Mouse (Mus musculus) G1E (cell line): Measurements from ENCODE around the gene 3830406C13Rik. TPM values are rescaled to one million over a fixed set of nuclear protein-coding genes. Genes with fewer than 3 reads are reported as not detected.
"Not testable (repeated sequence)": the region's sequence is repeated elsewhere in the genome, so short reads cannot be mapped to it uniquely, and the experiment has no call there.

Experiments
- ATAC-seq: 2 replicates; pipeline ENCODE4 v1.8.0; 2016; ENCODE audit warnings: mild to moderate bottlenecking; ENCODE audit not compliant: insufficient number of reproducible peaks, poor library complexity, low FRiP score, severe bottlenecking; ENCODE audit errors: extremely low read depth
- DNase-seq: peaks from one replicate; pipeline ENCODE4 v3.0.0; 2012; ENCODE audit warnings: low spot score
- H3K27me3 ChIP-seq: 2 replicates; pipeline ENCODE4 v1.6.1; 2012; ENCODE audit warnings: mild to moderate bottlenecking, low read length, inconsistent platforms; ENCODE audit not compliant: insufficient read depth
- H3K36me3 ChIP-seq: replicated peaks from 2 replicates; pipeline ENCODE3; 2012; ENCODE audit warnings: mild to moderate bottlenecking, inconsistent platforms
- H3K4me1 ChIP-seq: 2 replicates; pipeline ENCODE4 v1.6.1; 2012; ENCODE audit warnings: low read depth, low read length, inconsistent platforms, mixed read lengths; ENCODE audit not compliant: insufficient read depth
- H3K4me3 ChIP-seq: 2 replicates; pipeline ENCODE4 v1.5.1; 2012; ENCODE audit warnings: low read depth, mild to moderate bottlenecking, inconsistent platforms, low read length, moderate library complexity, mixed read lengths
- H3K9me3 ChIP-seq: replicated peaks from 2 replicates; pipeline ENCODE4 v1.6.1; 2012; ENCODE audit warnings: inconsistent platforms
- CTCF ChIP-seq: IDR thresholded peaks from 2 replicates; pipeline ENCODE4 v1.5.1; 2012; ENCODE audit warnings: low read depth, low read length, inconsistent platforms, mixed read lengths
- GATA1 ChIP-seq: IDR thresholded peaks from 2 replicates; pipeline ENCODE4 v1.6.1; 2012; ENCODE audit warnings: borderline replicate concordance, low read length, inconsistent platforms, mixed read lengths
- GATA2 ChIP-seq: IDR thresholded peaks from 2 replicates; pipeline ENCODE4 v1.6.1; 2012; ENCODE audit warnings: low read depth, low read length, inconsistent platforms, borderline replicate concordance
- POLR2AphosphoS5 ChIP-seq: IDR thresholded peaks from 2 replicates; pipeline ENCODE4 v1.6.1; 2012; ENCODE audit warnings: low read depth, low read length, inconsistent platforms; ENCODE audit not compliant: insufficient replicate concordance
- TAL1 ChIP-seq: conservative IDR thresholded peaks from 2 replicates; pipeline ENCODE4 v1.6.1; 2012; ENCODE audit warnings: low read depth, low read length, inconsistent platforms, mixed read lengths
- polyA plus RNA-seq: library from polyadenylated mRNA; stranded (reverse); fragments of >175 nt; gene quantifications from 2 replicates; pipeline ENCODE4 v1.2.3, GENCODE M21; 2012
- total RNA-seq, 2 experiments: library from RNA; stranded (forward) in 1 of 2; stranded (reverse) in 1 of 2; fragments of 200-1000 nt in 1 of 2; fragments of >200 nt in 1 of 2; fragmentation: Nextera tagmentation in 1 of 2; gene quantifications; 2 replicates each; pipeline ENCODE4 v1.2.3; 2014 to 2017

Gene 3830406C13Rik
- 52.1 and 62.4 TPM in 2 replicates for total RNA-seq (2014; fragmentation: Nextera tagmentation)
- 27.8 and 30.9 TPM in 2 replicates for total RNA-seq (2017)
- polyA plus RNA-seq: 3.1 and 4.0 TPM in 2 replicates

- Histone ChIP-seq H3K36me3 (peaks cover 7% of the 10 kb centered on the region), H3K9me3 (no peaks in the 10 kb centered on the region), H3K4me1 (no peaks in the 10 kb centered on the region), H3K4me3 (peak within 1 kb of the TSS; percentile 72), H3K27me3 (no peaks in the 10 kb centered on the region)
- peak; percentile 95 for ATAC-seq
- no peak for TF ChIP-seq GATA2
- no peak for TF ChIP-seq POLR2AphosphoS5
- peak; percentile 50 for DNase-seq
Measured at GRCm38 (mm10) chr14:12284141-12284912, at the start of gene 3830406C13Rik. Gene 3830406C13Rik (plus strand): TSS chr14:12284173.

- TF ChIP-seq CTCF: no peak
- no peak for TF ChIP-seq TAL1
- no peak for TF ChIP-seq GATA1
- TF ChIP-seq GATA2: no peak
- TF ChIP-seq POLR2AphosphoS5: no peak
- Histone ChIP-seq H3K4me1 (no peaks in the 10 kb centered on the region), H3K4me3 (no peak overlapping the region), H3K36me3 (no peaks in the 10 kb centered on the region), H3K9me3 (no peaks in the 10 kb centered on the region), H3K27me3 (no peaks in the 10 kb centered on the region)
- DNase-seq (no peak), ATAC-seq (no peak)
Measured at GRCm38 (mm10) chr14:12243726-12244125, 40.2 kb upstream of the 3830406C13Rik start.

- ATAC-seq: no peak
- Histone ChIP-seq H3K4me1 (no peaks in the 10 kb centered on the region), H3K9me3 (no peaks in the 10 kb centered on the region), H3K4me3 (no peak overlapping the region), H3K27me3 (no peaks in the 10 kb centered on the region), H3K36me3 (no peaks in the 10 kb centered on the region)
- TF ChIP-seq GATA2: no peak
- TF ChIP-seq TAL1: no peak
- no peak for TF ChIP-seq POLR2AphosphoS5
- no peak for TF ChIP-seq CTCF
- no peak for TF ChIP-seq GATA1
- no peak for DNase-seq
Measured at GRCm38 (mm10) chr14:12276031-12276430, 7.9 kb upstream of the 3830406C13Rik start.

GRCm38 (mm10) chr14:12283641-12284040, 332 bp upstream of the 3830406C13Rik start, which contains the start of gene Gm49355:
Gene Gm49355 (plus strand): TSS chr14:12283976.
- ATAC-seq (no peak), DNase-seq (no peak)
- Histone ChIP-seq H3K36me3 (peaks cover 3% of the 10 kb centered on the region), H3K9me3 (no peaks in the 10 kb centered on the region), H3K4me3 (peak within 1 kb of the TSS; percentile 72), H3K27me3 (no peaks in the 10 kb centered on the region), H3K4me1 (no peaks in the 10 kb centered on the region)
- TF ChIP-seq TAL1 (no peak), GATA1 (no peak), POLR2AphosphoS5 (no peak)

- DNase-seq, ATAC-seq: not testable (repeated sequence)
Measured at GRCm38 (mm10) chr14:12289747-12290146, 5.8 kb downstream of the 3830406C13Rik start.

GRCm38 (mm10) chr14:12296391-12296790, 12.4 kb downstream of the 3830406C13Rik start:
- ATAC-seq (no peak), DNase-seq (no peak)
- no peaks in the 10 kb centered on the region for H3K9me3 ChIP-seq
- H3K36me3 ChIP-seq: peaks cover 58% of the 10 kb centered on the region
- H3K4me3 ChIP-seq: no peak overlapping the region
- H3K27me3 ChIP-seq: no peaks in the 10 kb centered on the region
- TF ChIP-seq CTCF (no peak), GATA1 (no peak), GATA2 (no peak), TAL1 (no peak), POLR2AphosphoS5 (no peak)
- no peaks in the 10 kb centered on the region for H3K4me1 ChIP-seq

More at GRCm38 (mm10) chr14:12289747-12290146, 5.8 kb downstream of the 3830406C13Rik start:
- H3K9me3 ChIP-seq, H3K27me3 ChIP-seq, H3K4me3 ChIP-seq, H3K4me1 ChIP-seq: not testable (repeated sequence)
- peaks cover 30% of the 10 kb centered on the region for H3K36me3 ChIP-seq

- peaks cover 51% of the 10 kb centered on the region for H3K36me3 ChIP-seq
- ATAC-seq (no peak), DNase-seq (no peak)
- H3K4me1 ChIP-seq: no peaks in the 10 kb centered on the region
- H3K9me3 ChIP-seq: no peaks in the 10 kb centered on the region
- no peak overlapping the region for H3K4me3 ChIP-seq
- TF ChIP-seq TAL1 (no peak), GATA1 (no peak), GATA2 (no peak), CTCF (no peak), POLR2AphosphoS5 (no peak)
- H3K27me3 ChIP-seq: no peaks in the 10 kb centered on the region
Measured at GRCm38 (mm10) chr14:12299171-12299570, 15.2 kb downstream of the 3830406C13Rik start.
